Mouse (Mus musculus) neural tube, embryonic 10.5 days (tissue): ENCODE data around the gene Pbxip1.
A peak's percentile ranks its signal among the peaks of the same experiment; 100 is the strongest.
"Not testable (repeated sequence)": the region's sequence is repeated elsewhere in the genome, so short reads cannot be mapped to it uniquely, and the experiment has no call there.

Experiments used
- DNase-seq: peaks from one replicate; pipeline ENCODE4 v3.0.0-alpha.2; 2017; ENCODE audit warnings: low spot score; ENCODE audit errors: extremely low spot score

Pbxip1 gene

GRCm38 (mm10) chr3:89409701-89410100, 26.8 kb upstream of the Pbxip1 start:
- no peak for DNase-seq

DNA sequence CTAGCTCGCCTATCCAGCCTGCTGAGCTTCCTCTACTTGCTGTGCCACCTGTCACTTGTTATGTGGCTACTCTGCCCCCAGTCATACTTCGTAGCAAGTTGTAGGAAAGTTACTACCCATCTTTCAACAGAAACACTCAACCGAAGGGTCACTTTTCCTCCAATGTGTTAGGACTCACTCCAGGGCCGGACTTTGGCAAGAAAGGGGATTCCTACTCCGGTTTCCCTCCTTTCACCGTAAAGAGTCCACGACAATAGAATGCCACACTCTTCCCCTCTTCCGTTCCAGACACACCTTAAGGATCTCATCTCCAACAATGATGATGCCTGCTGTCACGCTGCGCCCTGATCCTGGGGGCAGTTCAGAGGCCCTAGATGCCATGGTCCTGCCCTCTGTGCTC, 25.6 kb upstream of the Pbxip1 start:
- DNase-seq, result no peak

DNA sequence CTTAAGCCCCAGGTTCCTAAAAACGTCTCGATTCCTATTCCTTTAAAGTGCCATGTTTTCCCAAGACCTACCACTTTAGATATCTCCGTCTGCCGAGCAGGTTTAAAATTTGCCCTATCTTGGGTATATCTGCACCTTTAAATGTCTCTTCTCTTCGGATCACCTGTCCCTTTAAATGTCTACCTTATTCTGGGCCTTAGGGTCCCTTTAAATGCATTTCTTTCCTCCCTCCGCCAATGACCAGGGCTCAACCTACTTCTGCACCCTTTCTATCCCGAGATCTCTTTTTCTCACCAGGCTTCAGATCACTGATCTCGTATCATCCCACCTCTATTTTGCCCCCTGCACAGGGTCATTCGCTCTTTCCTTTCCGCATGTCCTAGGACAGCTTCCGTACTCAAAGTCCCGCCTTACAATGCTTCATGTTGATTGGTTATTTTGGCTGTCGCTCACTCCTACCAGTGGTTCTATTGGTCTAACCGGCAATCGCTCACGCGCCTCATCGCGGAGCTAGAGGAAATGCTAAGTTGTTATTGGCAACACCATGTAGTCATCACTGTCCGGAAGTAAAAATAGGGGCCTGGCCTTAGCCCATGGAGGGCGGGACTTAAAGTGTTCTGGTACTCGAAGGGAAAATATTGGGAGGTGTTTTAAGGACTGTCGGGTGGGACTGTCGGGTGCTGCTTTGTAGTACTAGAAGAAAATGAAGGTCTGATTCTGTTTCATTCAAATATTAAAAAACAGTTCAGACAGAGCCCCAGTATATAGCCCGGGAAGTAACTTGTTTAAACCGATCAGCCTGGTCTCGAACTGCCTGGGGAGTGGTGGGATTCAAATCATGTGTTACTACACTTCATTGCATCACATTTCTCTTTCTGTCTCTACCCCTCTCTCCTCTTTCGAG, 24.8 kb upstream of the Pbxip1 start, which contains the start of gene Flad1:
Gene Flad1, minus strand, starts transcription at position 381 of the 904 bp plus-strand sequence.
- peak; percentile 97 for DNase-seq

DNA sequence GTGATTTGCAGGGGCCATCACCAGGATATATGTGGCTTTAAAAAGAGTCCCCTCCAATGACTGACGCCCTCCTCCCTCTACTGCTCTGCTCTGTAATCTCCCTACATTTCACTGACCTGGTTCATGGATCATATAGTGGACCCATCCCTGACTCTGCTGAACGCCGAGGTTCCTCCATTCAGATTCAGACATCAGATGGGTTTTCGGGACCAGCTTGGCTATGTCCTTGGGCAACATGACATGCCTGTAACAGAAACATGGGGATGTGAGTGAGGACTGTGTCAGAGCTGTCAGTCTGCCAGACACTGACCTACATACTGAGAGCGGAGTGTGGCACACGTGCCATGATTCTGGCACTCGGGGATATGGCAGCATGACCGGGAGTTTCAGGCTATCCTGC, 20.3 kb upstream of the Pbxip1 start:
- no peak for DNase-seq

DNA sequence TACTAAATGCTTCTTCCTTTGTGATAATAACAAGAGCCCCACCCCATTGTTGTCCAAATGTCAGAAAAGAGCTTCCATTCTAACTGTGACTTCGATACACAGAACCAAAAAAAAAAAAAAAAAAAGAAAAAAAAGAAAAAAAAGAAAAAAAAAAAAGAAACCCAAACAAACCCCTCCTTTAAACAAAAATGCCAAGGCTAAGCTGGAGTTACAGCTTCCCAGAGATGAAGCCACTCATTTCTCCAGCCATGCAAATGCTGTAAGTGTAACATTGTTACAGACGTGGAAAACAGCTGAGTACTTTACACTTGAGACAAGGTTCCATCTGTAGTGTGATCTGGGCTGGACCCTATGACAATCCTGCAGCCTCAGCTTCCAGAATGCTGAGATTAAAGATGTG, 19.4 kb upstream of the Pbxip1 start:
- DNase-seq, result no peak

- DNase-seq, result peak; percentile 94
These were observed 18.7 kb upstream of the Pbxip1 start for GRCm38 (mm10) chr3:89417840-89418169.

GRCm38 (mm10) chr3:89418170-89418860, 18.2 kb upstream of the Pbxip1 start, which contains the start of the genes Cks1b and Shc1:
Gene Cks1b (minus strand): TSS chr3:89418383.
Gene Shc1 (plus strand): TSS chr3:89418443.
- DNase-seq, result peak; percentile 92

DNA sequence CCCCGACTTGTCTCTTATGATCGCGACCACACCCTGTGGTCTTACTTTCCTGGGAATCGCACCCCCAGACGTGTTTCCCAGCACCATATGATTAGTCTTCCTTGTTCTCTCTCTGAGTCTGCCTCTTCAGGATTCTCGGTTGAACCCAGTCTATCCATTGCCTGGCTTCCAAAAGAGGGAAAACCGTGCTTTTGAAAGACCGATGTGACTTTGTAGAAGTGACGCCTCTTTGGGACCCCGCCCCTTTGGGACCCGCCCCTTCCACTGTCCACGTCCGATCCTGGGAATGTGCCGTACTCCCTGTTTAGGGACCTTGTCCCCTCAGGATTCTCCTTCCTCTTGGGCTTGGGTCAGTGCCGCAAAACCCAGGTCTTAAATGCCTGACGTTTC, 17.6 kb upstream of the Pbxip1 start:
- peak; percentile 84 for DNase-seq

DNA sequence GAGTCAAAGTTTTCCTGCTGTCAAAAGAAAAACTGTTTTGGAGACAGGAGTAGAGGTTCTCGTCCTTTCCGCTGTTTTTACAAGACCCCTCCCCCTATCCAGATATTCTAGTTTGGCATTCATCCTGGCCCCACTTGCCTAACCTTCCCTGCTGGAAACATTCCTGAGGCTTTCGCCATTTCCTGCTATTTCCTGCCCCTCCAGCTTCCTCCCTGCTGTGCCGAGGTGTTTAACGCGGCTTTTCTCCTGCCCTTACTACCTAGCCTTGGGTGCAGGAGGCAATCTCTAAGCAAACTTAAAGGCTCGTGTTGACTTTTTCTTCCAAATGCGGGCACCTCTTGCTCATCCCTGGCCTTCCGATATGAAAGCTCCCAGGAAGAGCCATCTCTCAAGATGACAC, 16.9 kb upstream of the Pbxip1 start:
- peak; percentile 39 for DNase-seq

GRCm38 (mm10) chr3:89419981-89420380, 16.5 kb upstream of the Pbxip1 start:
- DNase-seq, result no peak

DNA sequence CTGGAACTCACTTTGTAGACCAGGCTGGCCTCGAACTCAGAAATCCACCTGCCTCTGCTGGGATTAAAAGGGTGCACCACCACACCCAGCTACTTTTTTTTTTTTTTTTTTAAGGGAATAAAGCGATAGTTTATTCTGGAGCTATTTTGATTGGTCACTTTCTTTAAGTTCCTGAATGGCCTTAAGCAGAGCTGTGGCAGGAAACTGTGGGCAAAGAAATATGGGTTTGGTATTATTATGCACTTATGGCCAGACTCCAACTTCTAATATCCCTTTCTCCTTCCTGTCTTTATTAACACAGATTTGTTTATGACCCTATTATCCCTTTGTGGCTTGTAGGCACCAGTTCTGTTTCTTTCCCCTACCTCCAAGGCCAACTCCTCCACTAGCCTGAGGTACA, 16.1 kb upstream of the Pbxip1 start:
- DNase-seq, result no peak

DNA sequence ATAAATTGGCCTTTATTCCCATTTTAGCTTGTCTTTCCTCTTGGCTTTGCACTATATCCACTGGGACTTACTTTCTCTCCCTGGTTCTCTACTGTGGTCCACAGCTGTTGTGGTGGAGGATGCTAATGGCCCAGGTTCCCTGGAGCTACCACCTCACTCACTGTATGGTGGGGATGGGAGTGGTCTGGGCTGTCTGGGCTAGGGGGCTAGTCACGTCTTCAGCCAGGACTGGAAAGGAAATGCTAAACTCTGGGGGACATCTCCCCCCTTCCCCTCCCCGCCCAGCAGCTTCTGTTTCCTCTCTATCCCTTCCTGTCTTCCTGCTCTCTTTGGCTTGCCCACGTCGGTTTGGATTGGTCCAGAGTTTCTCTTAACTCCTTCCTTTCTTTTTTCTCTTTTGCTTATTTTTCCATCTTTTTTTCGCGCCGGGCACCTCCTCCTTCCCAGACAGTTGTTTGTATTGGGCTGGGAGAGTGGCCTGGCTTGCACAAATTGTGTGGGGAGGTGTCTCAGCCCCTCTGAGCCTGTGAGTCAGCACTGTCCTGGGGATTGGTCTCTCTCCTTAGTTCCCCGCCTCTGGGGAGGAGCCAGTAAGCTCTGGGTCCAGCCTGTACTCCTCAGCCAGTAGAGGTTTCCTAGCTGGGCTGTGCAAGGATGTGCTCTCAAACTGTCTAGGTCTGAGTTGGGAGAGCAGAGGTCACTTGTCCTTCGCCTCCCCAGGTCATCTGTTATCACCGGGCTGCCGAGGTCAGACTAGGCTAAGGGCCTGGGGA, 15.3 kb upstream of the Pbxip1 start:
- peak; percentile 62 for DNase-seq

GRCm38 (mm10) chr3:89421810-89422473, 14.6 kb upstream of the Pbxip1 start:
- peak; percentile 27 for DNase-seq

DNA sequence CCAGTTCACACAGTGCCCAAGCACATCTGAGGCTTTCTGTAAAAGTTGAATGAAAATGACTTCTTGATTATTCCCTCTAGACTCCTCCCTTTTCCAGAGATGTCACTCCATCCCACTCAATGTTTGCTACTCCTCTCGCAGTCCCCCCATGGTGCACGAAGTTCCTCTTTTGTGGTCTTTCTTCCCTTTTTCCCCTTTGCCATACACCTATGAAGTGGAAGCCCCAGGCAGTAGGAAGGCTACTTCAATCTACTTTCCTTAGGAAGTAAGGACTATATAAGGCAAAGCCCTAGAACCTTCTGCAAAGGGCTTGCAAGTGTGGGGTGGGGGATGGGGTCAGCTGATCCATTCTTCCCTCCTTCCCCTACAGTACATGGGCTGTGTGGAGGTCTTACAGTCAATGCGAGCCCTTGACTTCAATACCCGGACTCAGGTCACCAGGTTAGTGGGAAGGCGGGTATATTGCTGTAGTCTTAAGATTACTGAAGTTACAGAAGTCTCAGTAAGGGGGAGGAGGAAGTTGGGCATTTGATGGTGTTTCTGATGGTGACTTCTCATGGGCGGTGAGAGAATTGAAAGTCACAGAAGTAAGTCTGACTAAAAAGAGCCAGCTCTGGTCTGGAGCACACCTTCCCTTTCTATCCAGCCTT, 13.8 kb upstream of the Pbxip1 start:
- no peak for DNase-seq

GRCm38 (mm10) chr3:89424416-89425140, 11.9 kb upstream of the Pbxip1 start:
- DNase-seq, result no peak

DNA sequence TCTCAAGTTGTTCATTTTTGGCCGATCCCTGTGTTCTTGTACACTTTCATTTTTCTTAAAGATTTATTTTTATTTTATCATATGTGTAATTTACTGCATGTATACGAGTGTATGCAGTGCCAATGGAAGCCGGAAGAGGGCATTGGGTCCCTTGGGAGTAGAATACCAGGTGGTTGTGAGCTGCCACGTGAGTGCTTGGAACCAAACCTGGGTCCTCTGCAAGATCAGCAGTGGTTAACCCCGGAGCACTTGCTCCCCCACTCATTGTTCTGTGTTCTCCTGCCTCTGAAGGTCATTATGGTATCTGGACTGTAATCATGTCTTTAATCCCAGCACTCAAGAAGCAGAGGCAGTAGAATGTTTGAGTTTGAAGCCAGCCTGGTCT, 11.4 kb upstream of the Pbxip1 start:
- DNase-seq, result no peak

GRCm38 (mm10) chr3:89425876-89426275, 10.6 kb upstream of the Pbxip1 start:
- no peak for DNase-seq

DNA sequence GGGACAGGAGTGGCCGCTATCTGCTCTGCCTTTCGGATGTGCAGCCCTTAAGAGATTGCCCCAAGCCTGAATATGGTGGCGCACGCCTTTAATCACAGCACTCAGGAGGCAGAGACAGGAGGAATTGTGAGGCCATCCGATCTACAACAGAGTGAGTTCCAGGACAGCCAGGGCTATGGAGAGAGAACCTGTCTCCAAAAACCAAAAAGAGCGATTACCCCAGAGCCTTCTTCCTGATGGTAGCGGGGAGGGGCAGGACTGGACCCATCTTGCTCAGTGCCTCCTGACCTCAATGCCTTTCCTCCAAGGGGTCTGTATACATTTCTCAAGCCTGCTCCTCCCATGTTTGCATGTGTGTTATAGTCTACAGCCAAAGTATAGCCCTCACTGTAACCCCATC, 7.5 kb upstream of the Pbxip1 start:
- DNase-seq, result not testable (repeated sequence)

DNA sequence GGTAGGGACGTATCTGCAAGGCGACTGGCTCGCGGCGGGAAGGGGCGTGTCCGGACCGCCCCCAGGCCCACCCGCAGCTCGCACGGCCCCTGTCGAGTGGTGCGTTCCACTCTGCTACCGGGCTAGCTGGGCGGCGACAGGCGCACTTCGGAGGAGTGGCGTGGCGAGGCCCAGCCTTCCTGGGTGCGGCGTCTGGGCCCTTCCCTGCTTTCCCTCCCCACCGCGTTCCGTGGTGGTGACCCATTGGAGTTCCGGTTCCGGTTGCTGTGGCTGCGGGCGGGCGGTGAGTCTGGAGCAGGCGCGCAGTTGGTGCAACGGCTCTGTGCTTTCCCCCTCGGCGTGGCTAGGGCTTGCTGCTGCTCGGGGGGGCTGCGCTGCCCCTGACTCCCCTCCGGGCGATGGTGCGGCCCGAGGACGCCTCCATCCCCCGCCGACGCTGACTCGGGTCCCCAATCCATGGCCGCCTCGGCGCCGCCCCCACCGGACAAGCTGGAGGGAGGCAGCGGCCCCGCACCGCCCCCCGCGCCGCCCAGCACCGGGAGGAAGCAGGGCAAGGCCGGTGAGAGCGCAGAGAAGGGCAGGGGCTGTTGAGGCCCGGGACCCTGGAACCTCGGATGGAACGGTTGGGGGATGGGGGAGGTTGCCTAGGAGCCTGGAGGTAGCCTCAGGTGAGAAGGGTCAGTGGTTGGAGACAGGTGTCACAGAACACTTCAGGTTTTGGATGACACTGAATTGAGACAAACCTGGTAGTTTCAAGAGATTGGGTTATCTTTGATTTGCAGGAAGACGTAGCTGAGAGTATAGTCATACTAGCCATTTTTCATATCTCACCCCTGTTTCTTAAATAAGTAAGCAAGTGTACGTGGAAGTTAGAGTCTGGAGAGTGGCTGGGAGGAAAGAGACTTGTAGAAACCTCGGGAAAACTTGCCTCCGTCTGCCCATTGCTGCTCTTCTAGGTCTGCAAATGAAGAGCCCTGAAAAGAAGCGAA, 6.0 kb upstream of the Pbxip1 start, which contains the start of gene Pygo2:
Gene Pygo2, plus strand, starts transcription at position 44 of the 989 bp plus-strand sequence.
- peak; percentile 94 for DNase-seq
